Mouse (Mus musculus) megakaryocyte, embryonic 14.5 days (primary cell): Measurements from ENCODE around the gene Tmem247. TPM values are rescaled to one million over a fixed set of nuclear protein-coding genes. Genes with fewer than 3 reads are reported as not detected.

Experiments
- H3K27me3 ChIP-seq: replicated peaks from 2 replicates; pipeline ENCODE3; 2012; ENCODE audit warnings: inconsistent platforms
- H3K36me3 ChIP-seq: replicated peaks from 2 replicates; pipeline ENCODE3; 2012; ENCODE audit warnings: low read length, inconsistent platforms, mixed read lengths
- H3K4me1 ChIP-seq: 2 replicates; pipeline ENCODE4 v1.6.1; 2012; ENCODE audit warnings: inconsistent platforms
- H3K4me3 ChIP-seq: replicated peaks from 2 replicates; pipeline ENCODE3; 2012; ENCODE audit warnings: moderate library complexity, mild to moderate bottlenecking, inconsistent platforms
- H3K9me3 ChIP-seq: 2 replicates; pipeline ENCODE4 v1.6.1; 2012; ENCODE audit warnings: inconsistent platforms
- FLI1 ChIP-seq: IDR thresholded peaks from 2 replicates; pipeline ENCODE4 v1.6.1; 2012; ENCODE audit warnings: low read length, inconsistent platforms, mixed read lengths
- GATA1 ChIP-seq: IDR thresholded peaks from 3 replicates; pipeline ENCODE4 v1.6.1; 2012; ENCODE audit warnings: mixed read lengths, low read length, inconsistent platforms, borderline replicate concordance
- polyA plus RNA-seq: library from polyadenylated mRNA; stranded (reverse); fragments of >175 nt; gene quantifications from 2 replicates; pipeline ENCODE4 v1.2.3, GENCODE M21; 2012; ENCODE audit warnings: low replicate concordance; ENCODE audit not compliant: insufficient read depth

Gene Tmem247
- polyA plus RNA-seq, 1 experiment = not detected

GRCm38 (mm10) chr17:86902399-86903067, 14.6 kb upstream of the Tmem247 start:
- H3K27me3 ChIP-seq = peaks cover 61% of the 10 kb centered on the region
- no peak overlapping the region for H3K4me3 ChIP-seq
- H3K4me1 ChIP-seq = peaks cover 24% of the 10 kb centered on the region
- TF ChIP-seq GATA1 (no peak), FLI1 (no peak)
- H3K36me3 ChIP-seq = no peaks in the 10 kb centered on the region
- no peaks in the 10 kb centered on the region for H3K9me3 ChIP-seq

- Histone ChIP-seq H3K36me3 (no peaks in the 10 kb centered on the region), H3K27me3 (peaks cover 67% of the 10 kb centered on the region), H3K4me3 (no peak overlapping the region), H3K4me1 (peaks cover 24% of the 10 kb centered on the region), H3K9me3 (no peaks in the 10 kb centered on the region)
- no peak for TF ChIP-seq GATA1
- TF ChIP-seq FLI1 = no peak
These were observed 13.6 kb upstream of the Tmem247 start for GRCm38 (mm10) chr17:86903596-86903995.

GRCm38 (mm10) chr17:86904206-86904605, 12.9 kb upstream of the Tmem247 start:
- Histone ChIP-seq H3K4me1 (peaks cover 24% of the 10 kb centered on the region), H3K9me3 (no peaks in the 10 kb centered on the region), H3K27me3 (peaks cover 69% of the 10 kb centered on the region), H3K4me3 (peak overlapping the region; percentile 83), H3K36me3 (no peaks in the 10 kb centered on the region)
- TF ChIP-seq GATA1 (no peak), FLI1 (no peak)

GRCm38 (mm10) chr17:86905297-86906135, 11.6 kb upstream of the Tmem247 start:
- TF ChIP-seq FLI1 (no peak), GATA1 (no peak)
- H3K9me3 ChIP-seq = no peaks in the 10 kb centered on the region
- H3K4me1 ChIP-seq = peaks cover 24% of the 10 kb centered on the region
- no peak overlapping the region for H3K4me3 ChIP-seq
- H3K27me3 ChIP-seq = peaks cover 71% of the 10 kb centered on the region
- H3K36me3 ChIP-seq = no peaks in the 10 kb centered on the region

- TF ChIP-seq FLI1 = no peak
- no peak for TF ChIP-seq GATA1
- Histone ChIP-seq H3K36me3 (no peaks in the 10 kb centered on the region), H3K27me3 (peaks cover 68% of the 10 kb centered on the region), H3K4me3 (no peak overlapping the region), H3K4me1 (peaks cover 24% of the 10 kb centered on the region), H3K9me3 (no peaks in the 10 kb centered on the region)
These were observed 11.0 kb upstream of the Tmem247 start for GRCm38 (mm10) chr17:86906136-86906461.

- Histone ChIP-seq H3K4me1 (peaks cover 24% of the 10 kb centered on the region), H3K4me3 (no peak overlapping the region), H3K9me3 (no peaks in the 10 kb centered on the region), H3K27me3 (peaks cover 73% of the 10 kb centered on the region), H3K36me3 (no peaks in the 10 kb centered on the region)
- TF ChIP-seq GATA1 = no peak
- TF ChIP-seq FLI1 = no peak
These were observed 10.5 kb upstream of the Tmem247 start for GRCm38 (mm10) chr17:86906601-86907000.

GRCm38 (mm10) chr17:86907092-86907491, 10.1 kb upstream of the Tmem247 start:
- TF ChIP-seq GATA1 (no peak), FLI1 (no peak)
- Histone ChIP-seq H3K4me1 (peaks cover 24% of the 10 kb centered on the region), H3K9me3 (no peaks in the 10 kb centered on the region), H3K36me3 (no peaks in the 10 kb centered on the region), H3K27me3 (peaks cover 78% of the 10 kb centered on the region), H3K4me3 (no peak overlapping the region)

- Histone ChIP-seq H3K4me3 (no peak overlapping the region), H3K36me3 (no peaks in the 10 kb centered on the region), H3K4me1 (peaks cover 30% of the 10 kb centered on the region), H3K9me3 (no peaks in the 10 kb centered on the region), H3K27me3 (peaks cover 69% of the 10 kb centered on the region)
- TF ChIP-seq FLI1 = no peak
- no peak for TF ChIP-seq GATA1
These were observed 8.8 kb upstream of the Tmem247 start for GRCm38 (mm10) chr17:86908316-86908715.

- Histone ChIP-seq H3K4me1 (peaks cover 18% of the 10 kb centered on the region), H3K9me3 (no peaks in the 10 kb centered on the region), H3K4me3 (no peak overlapping the region), H3K27me3 (peaks cover 64% of the 10 kb centered on the region), H3K36me3 (no peaks in the 10 kb centered on the region)
- TF ChIP-seq GATA1 = no peak
- no peak for TF ChIP-seq FLI1
These were observed 7.2 kb upstream of the Tmem247 start for GRCm38 (mm10) chr17:86909733-86910495.
